18 mouse cellular contexts compared by ENCODE assay signal in genomic region chr5:122665036-122665435, GRCm38 (mm10).
"Had no signal": no experiment of that assay in that cellular context is flagged by ENCODE, and none has a peak within 500 bp of the region (broad histone marks: within the 10 kb centered on the region; RNA-seq: fewer than 3 reads in every experiment).

No protein-coding gene starts in this region.

- H3K4me1 ChIP-seq: lung, embryonic 15.5 days; midbrain, embryonic 15.5 days; stomach, embryonic 15.5 days had no signal

- H3K27me3 ChIP-seq: lung, embryonic 15.5 days; midbrain, embryonic 13.5 days; midbrain, embryonic 15.5 days; neural tube, embryonic 12.5 days; stomach, embryonic 15.5 days had no signal

- H3K36me3 ChIP-seq: lung, embryonic 15.5 days; midbrain, embryonic 13.5 days; midbrain, embryonic 15.5 days; neural tube, embryonic 12.5 days; stomach, embryonic 15.5 days had no signal

- DNase-seq: lung, adult 2 months; lung, postnatal 14 days; lung, postnatal 36 days; right cerebral cortex, postnatal 14 days; thymus, adult 2 months; thymus, postnatal 14 days; thymus, postnatal 36 days had no signal

- H3K4me3 ChIP-seq: lung, embryonic 15.5 days; megakaryocyte, embryonic 14.5 days; midbrain, embryonic 13.5 days; midbrain, embryonic 15.5 days; neural tube, embryonic 12.5 days; stomach, embryonic 15.5 days had no signal

- H3K9me3 ChIP-seq: lung, embryonic 15.5 days; megakaryocyte, embryonic 14.5 days; midbrain, embryonic 13.5 days; midbrain, embryonic 15.5 days; neural tube, embryonic 12.5 days; stomach, embryonic 15.5 days had no signal

- ATAC-seq: lung, postnatal 0 days; midbrain, embryonic 13.5 days; midbrain, embryonic 15.5 days had no signal

- H3K4me2 ChIP-seq: lung, embryonic 15.5 days; midbrain, embryonic 11.5 days; midbrain, embryonic 13.5 days; midbrain, embryonic 15.5 days; neural tube, embryonic 12.5 days; stomach, embryonic 15.5 days had no signal

- H3K9ac ChIP-seq: liver, embryonic 14.5 days; lung, embryonic 15.5 days; midbrain, embryonic 13.5 days; midbrain, embryonic 15.5 days; neural tube, embryonic 12.5 days; stomach, embryonic 15.5 days had no signal

- H3K27ac ChIP-seq: liver, embryonic 14.5 days; lung, embryonic 15.5 days; macrophage; midbrain, embryonic 13.5 days; midbrain, embryonic 15.5 days; neural tube, embryonic 12.5 days; stomach, embryonic 15.5 days; stomach, postnatal 0 days had no signal
